8 mouse cellular contexts compared by ENCODE assay signal in genomic region chr11:82780983-82781903, GRCm38 (mm10). TPM values are rescaled to one million over a fixed set of nuclear protein-coding genes. Genes with fewer than 3 reads are reported as not detected.
DNase-seq lines count a peak whose midpoint lies in the region; ATAC-seq and TF ChIP-seq lines count a peak whose summit lies in the region.

Gene Lig3, plus strand, starts transcription at chr11:82781108.

- DNase-seq in 3134 (ENCODE audit: extremely low read depth, insufficient read length, low spot score) = peak; percentile 93
- DNase-seq in adrenal gland, postnatal 36 days = peak; percentile 95 to 97
- peak; percentile 95 to 96 for DNase-seq in heart, adult 18-20 months
- peak; percentile 97 for DNase-seq in kidney, adult 2 months
- DNase-seq in spleen, adult 2 months (ENCODE audit: low read depth in 1 of 2, low spot score in 2 of 2) = peak; percentile 82 to 93

- peak; percentile 94 for ATAC-seq in embryonic facial prominence, embryonic 13.5 days (ENCODE audit: insufficient number of reproducible peaks, insufficient read depth, low FRiP score, low TSS enrichment, low read depth)
- ATAC-seq in limb, embryonic 12.5 days (ENCODE audit: insufficient number of reproducible peaks, insufficient read depth, low FRiP score, low TSS enrichment, low read depth) = peak; percentile 93
- ATAC-seq in midbrain, embryonic 15.5 days (replicated peaks) = peak; percentile 97

- no peaks in the 10 kb centered on the region for H3K27me3 ChIP-seq in embryonic facial prominence, embryonic 13.5 days
- no peaks in the 10 kb centered on the region for H3K27me3 ChIP-seq in kidney, adult 2 months (replicated peaks; ENCODE audit: control insufficient read depth, insufficient read depth, low read length)
- H3K27me3 ChIP-seq in limb, embryonic 12.5 days = no peaks in the 10 kb centered on the region
- no peaks in the 10 kb centered on the region for H3K27me3 ChIP-seq in midbrain, embryonic 15.5 days (replicated peaks)
- no peaks in the 10 kb centered on the region for H3K27me3 ChIP-seq in spleen, adult 2 months (ENCODE audit: control insufficient read depth, insufficient read depth, low read length)

- peaks cover 27% of the 10 kb centered on the region for H3K36me3 ChIP-seq in embryonic facial prominence, embryonic 13.5 days
- no peaks in the 10 kb centered on the region; the same call in 1 of the 2 replicates for H3K36me3 ChIP-seq in kidney, adult 2 months (ENCODE audit: control insufficient read depth, insufficient read depth, low read length)
- peaks cover 31% of the 10 kb centered on the region for H3K36me3 ChIP-seq in limb, embryonic 12.5 days
- H3K36me3 ChIP-seq in midbrain, embryonic 15.5 days (replicated peaks) = 0 out of 2 replicates have a peak, but pooled peaks cover 14% of the 10 kb centered on the region
- H3K36me3 ChIP-seq in spleen, adult 2 months (ENCODE audit: control insufficient read depth, insufficient read depth, low read length) = peaks cover 2% of the 10 kb centered on the region; the same call in 1 of the 2 replicates

- under 1% methylated on average over 68 of the region's 90 CpGs for WGBS in embryonic facial prominence, embryonic 13.5 days
- under 1% methylated on average over 86 of the region's 90 CpGs for WGBS in kidney, adult 2 months
- under 1% methylated on average over 74 of the region's 90 CpGs for WGBS in limb, embryonic 12.5 days
- WGBS in midbrain, embryonic 15.5 days = under 1% methylated on average over 67 of the region's 90 CpGs
- WGBS in spleen, adult 2 months = under 1% methylated on average over 64 of the region's 90 CpGs

- peaks cover 15% of the 10 kb centered on the region for H3K4me1 ChIP-seq in embryonic facial prominence, embryonic 13.5 days
- peaks cover 15% of the 10 kb centered on the region for H3K4me1 ChIP-seq in kidney, adult 2 months (ENCODE audit: control insufficient read depth, insufficient read depth, low read length)
- peaks cover 17% of the 10 kb centered on the region for H3K4me1 ChIP-seq in limb, embryonic 12.5 days (replicated peaks)
- H3K4me1 ChIP-seq in midbrain, embryonic 15.5 days = peaks cover 21% of the 10 kb centered on the region
- H3K4me1 ChIP-seq in spleen, adult 2 months (ENCODE audit: control insufficient read depth, insufficient read depth, insufficient read length) = peaks cover 5% of the 10 kb centered on the region; the same call in 1 of the 2 replicates

- peak within 1 kb of the TSS; percentile 97 for H3K27ac ChIP-seq in embryonic facial prominence, embryonic 13.5 days
- peak within 1 kb of the TSS; percentile 95 for H3K27ac ChIP-seq in kidney, adult 2 months (ENCODE audit: insufficient read depth, low read depth, low read length)
- peak within 1 kb of the TSS; percentile 98 for H3K27ac ChIP-seq in limb, embryonic 12.5 days
- H3K27ac ChIP-seq in midbrain, embryonic 15.5 days = peak within 1 kb of the TSS; percentile 98
- H3K27ac ChIP-seq in spleen, adult 2 months (ENCODE audit: insufficient read depth, low read length) = peak within 1 kb of the TSS; percentile 97

- TF ChIP-seq POLR2A in kidney, adult 2 months (IDR thresholded peaks at IDR 0.05; ENCODE audit: low read depth, low read length) = no peak
- peak; percentile 55 for TF ChIP-seq POLR2A in spleen, adult 2 months (IDR thresholded peaks at IDR 0.05; ENCODE audit: low read depth, low read length)

- peak within 1 kb of the TSS; percentile 86 for H3K4me3 ChIP-seq in embryonic facial prominence, embryonic 13.5 days
- H3K4me3 ChIP-seq in kidney, adult 2 months (ENCODE audit: insufficient read depth, low read depth, low read length) = peak within 1 kb of the TSS; percentile 100
- peak within 1 kb of the TSS; percentile 89 for H3K4me3 ChIP-seq in limb, embryonic 12.5 days (replicated peaks)
- H3K4me3 ChIP-seq in midbrain, embryonic 15.5 days = peak within 1 kb of the TSS; percentile 95
- H3K4me3 ChIP-seq in spleen, adult 2 months (ENCODE audit: extremely low read depth, insufficient read depth, insufficient read length) = peak within 1 kb of the TSS; percentile 99

- H3K9ac ChIP-seq in embryonic facial prominence, embryonic 13.5 days = peak within 1 kb of the TSS; percentile 94
- peak within 1 kb of the TSS; percentile 96 for H3K9ac ChIP-seq in limb, embryonic 12.5 days (replicated peaks)
- peak within 1 kb of the TSS; percentile 95 for H3K9ac ChIP-seq in midbrain, embryonic 15.5 days

- H3K9me3 ChIP-seq in embryonic facial prominence, embryonic 13.5 days = no peaks in the 10 kb centered on the region
- no peaks in the 10 kb centered on the region for H3K9me3 ChIP-seq in limb, embryonic 12.5 days
- H3K9me3 ChIP-seq in midbrain, embryonic 15.5 days = no peaks in the 10 kb centered on the region

- peak within 1 kb of the TSS; percentile 72 for H3K4me2 ChIP-seq in embryonic facial prominence, embryonic 13.5 days
- peak within 1 kb of the TSS; percentile 55 for H3K4me2 ChIP-seq in limb, embryonic 12.5 days
- H3K4me2 ChIP-seq in midbrain, embryonic 15.5 days = peak within 1 kb of the TSS; percentile 80

- no peak for TF ChIP-seq CTCF in kidney, adult 2 months (conservative IDR thresholded peaks at IDR 0.05; ENCODE audit: insufficient read depth, insufficient read length, low read depth, low read length)
- no peak for TF ChIP-seq CTCF in spleen, adult 2 months (IDR thresholded peaks at IDR 0.05; ENCODE audit: extremely low read depth, insufficient read depth, insufficient read length, insufficient replicate concordance)

RNA-seq across cellular contexts. Expression of gene Lig3, which starts in this region (rescaled TPM):
- total RNA-seq in adrenal gland, postnatal 36 days (2021) = 10 to 100 TPM; 25.6 to 27.1 TPM
- 33.9 and 34.7 TPM in 2 replicates for polyA plus RNA-seq in embryonic facial prominence, embryonic 13.5 days (2015; fragmentation: Nextera tagmentation; extraction: Ambion mirVana)
- total RNA-seq in heart, adult 18-20 months (2021) = 10 to 100 TPM; 12.7 to 14.7 TPM
- 12.7 and 15.0 TPM in 2 replicates for polyA plus RNA-seq in kidney, adult 2 months (2012; rRNA removed)
- 48.3 and 48.6 TPM in 2 replicates for polyA plus RNA-seq in limb, embryonic 12.5 days (2016; fragmentation: Nextera tagmentation; extraction: Ambion mirVana)
- 27.4 and 29.1 TPM in 2 replicates for polyA plus RNA-seq in midbrain, embryonic 15.5 days (2015; fragmentation: Nextera tagmentation; extraction: Ambion mirVana)
- 5.9 and 6.4 TPM in 2 replicates for polyA plus RNA-seq in spleen, adult 2 months (2012; rRNA removed)

Comparison
In these comparisons a context has a peak if more than half of its experiments do, and no peak if none do; other contexts are left out.
1. Peak in every context shown above with its lines: DNase-seq, ATAC-seq, H3K4me3 ChIP-seq and H3K27ac ChIP-seq.